Mouse (Mus musculus): ENCODE data around the gene Suox.
"Not testable (repeated sequence)": the region's sequence is repeated elsewhere in the genome, so short reads cannot be mapped to it uniquely, and the experiment has no call there.

DNA sequence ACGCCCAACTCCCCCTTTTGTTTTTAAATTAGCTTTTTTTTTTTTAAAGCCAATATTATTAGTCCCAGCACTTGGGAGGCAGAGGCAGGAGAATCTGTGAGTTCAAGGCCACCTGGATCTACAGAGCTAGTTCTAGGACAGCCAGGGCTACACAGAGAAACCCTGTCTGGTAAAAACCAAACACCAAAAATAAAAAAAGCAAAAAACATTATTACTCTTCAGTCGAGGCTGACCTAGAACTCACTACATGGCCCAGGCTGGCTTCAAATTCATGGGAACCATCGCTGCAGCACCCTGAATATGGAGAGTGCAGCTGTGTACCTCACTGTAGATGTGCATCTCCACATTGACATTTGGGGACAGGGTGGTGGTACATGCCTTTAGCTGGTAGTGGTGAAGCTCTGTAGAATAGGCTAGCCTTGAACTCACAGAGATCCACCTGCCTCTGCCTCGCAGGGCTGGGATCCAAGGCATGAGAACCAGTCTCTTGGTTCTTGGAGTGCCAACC, 50.7 kb downstream of the Suox start:
- TF ChIP-seq GATA1 (IDR thresholded peaks at IDR 0.05; ENCODE audit: borderline replicate concordance, low read length); FLI1 (IDR thresholded peaks at IDR 0.05; ENCODE audit: low read length): not testable (repeated sequence)

All from megakaryocyte, embryonic 14.5 days (primary cell).